Mouse (Mus musculus) MEL (cell line): ENCODE results near the gene Twnk.

ENCODE experiments used
- CTCF ChIP-seq, 3 experiments: IDR thresholded peaks in 2 of 3; conservative IDR thresholded peaks in 1 of 3; 2 replicates each; pipeline ENCODE4 v1.5.1; 2011 to 2012; ENCODE audit warnings: low read length in 3 of 3, low read depth in 2 of 3, mild to moderate bottlenecking in 2 of 3, improper control_type of control experiment in 1 of 3, inconsistent platforms in 1 of 3, mixed read lengths in 1 of 3, moderate library complexity in 1 of 3; ENCODE audit not compliant: control insufficient read depth in 1 of 3, insufficient read depth in 1 of 3, poor library complexity in 1 of 3, severe bottlenecking in 1 of 3
- ETS1 ChIP-seq: IDR thresholded peaks from 2 replicates; pipeline ENCODE4 v1.6.1; 2012; ENCODE audit warnings: low read depth, mild to moderate bottlenecking, inconsistent platforms, low read length, improper control_type of control experiment, moderate library complexity
- KAT2A ChIP-seq: conservative IDR thresholded peaks from 2 replicates; pipeline ENCODE4 v1.6.1; 2012; ENCODE audit warnings: low read depth, low read length, improper control_type of control experiment, inconsistent platforms
- MAFK ChIP-seq: IDR thresholded peaks from 2 replicates; pipeline ENCODE4 v1.6.1; 2011; ENCODE audit warnings: low read depth, mild to moderate bottlenecking, low read length, improper control_type of control experiment, borderline replicate concordance
- MAX ChIP-seq: IDR thresholded peaks from 2 replicates; pipeline ENCODE4 v1.6.1; 2011; ENCODE audit warnings: low read length, improper control_type of control experiment
- MEF2A ChIP-seq: IDR thresholded peaks from 2 replicates; pipeline ENCODE4 v1.6.1; 2014; ENCODE audit warnings: low read depth, mild to moderate bottlenecking, inconsistent platforms, low read length, improper control_type of control experiment; ENCODE audit not compliant: poor library complexity, insufficient replicate concordance, severe bottlenecking; ENCODE audit errors: extremely low read depth
- NELFE ChIP-seq: IDR thresholded peaks from 2 replicates; pipeline ENCODE4 v1.6.1; 2011; ENCODE audit warnings: low read depth, low read length, improper control_type of control experiment
- TCF12 ChIP-seq: IDR thresholded peaks from 2 replicates; pipeline ENCODE4 v1.6.1; 2014; ENCODE audit warnings: low read depth, mild to moderate bottlenecking, inconsistent platforms, low read length, improper control_type of control experiment, moderate library complexity

DNA sequence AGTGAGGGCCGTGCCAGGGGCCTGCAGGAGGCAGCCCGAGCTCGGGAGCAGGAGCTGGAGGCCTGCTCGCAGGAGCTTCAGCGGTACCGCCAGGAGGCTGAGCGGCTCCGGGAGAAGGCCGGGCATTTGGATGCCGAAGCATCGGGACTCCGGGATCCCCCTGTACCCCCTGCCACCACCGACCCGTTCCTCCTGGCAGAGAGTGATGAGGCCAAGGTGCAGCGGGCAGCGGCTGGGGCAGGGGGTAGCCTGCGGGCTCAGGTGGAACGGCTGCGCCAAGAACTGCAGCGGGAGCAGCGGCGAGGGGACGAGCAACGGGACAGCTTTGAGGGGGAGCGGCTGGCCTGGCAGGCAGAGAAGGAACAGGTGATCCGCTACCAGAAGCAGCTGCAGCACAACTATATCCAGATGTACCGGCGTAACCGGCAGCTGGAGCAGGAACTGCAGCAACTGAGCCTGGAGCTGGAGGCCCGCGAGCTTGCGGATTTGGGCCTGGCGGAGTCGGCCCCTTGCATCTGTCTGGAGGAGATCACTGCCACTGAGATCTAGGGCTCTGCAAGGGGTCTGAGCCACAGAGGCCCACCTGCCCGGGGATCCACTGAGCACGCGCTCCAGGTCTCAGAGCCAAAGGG lies 20.6 kb downstream of the Twnk start:
- TF ChIP-seq TCF12 (no peak), MAFK (no peak), CTCF (IDR thresholded peaks at IDR 0.05 in 2 of 3, conservative IDR thresholded peaks at IDR 0.05 in 1 of 3; ENCODE audit: control insufficient read depth in 1 of 3, insufficient read depth in 1 of 3, low read depth in 2 of 3, low read length in 3 of 3, poor library complexity in 1 of 3, severe bottlenecking in 1 of 3) (no peak), NELFE (no peak), ETS1 (no peak), MEF2A (no peak), KAT2A (no peak), MAX (no peak)
